Mouse (Mus musculus): ENCODE data around the gene Epn2.
"Not testable (repeated sequence)": the region's sequence is repeated elsewhere in the genome, so short reads cannot be mapped to it uniquely, and the experiment has no call there.

Gene Epn2

GRCm38 (mm10) chr11:61593069-61593468 is 13.6 kb upstream of the Epn2 start:
- in situ Hi-C loops (cut with MseI, MboI), result no loop called here

- in situ Hi-C loops (cut with MseI, MboI), result no loop called here
These were observed 12.6 kb upstream of the Epn2 start for GRCm38 (mm10) chr11:61592061-61592460.

- in situ Hi-C loops (cut with MseI, MboI), result no loop called here
These were observed 11.2 kb upstream of the Epn2 start for GRCm38 (mm10) chr11:61590516-61591213.

GRCm38 (mm10) chr11:61585421-61585820 is 5.9 kb upstream of the Epn2 start:
- in situ Hi-C loops (cut with MseI, MboI), result no loop called here

GRCm38 (mm10) chr11:61584830-61585229 is 5.3 kb upstream of the Epn2 start:
- in situ Hi-C loops (cut with MseI, MboI), result no loop called here

- in situ Hi-C loops (cut with MseI, MboI), result no loop called here
These were observed 4.6 kb upstream of the Epn2 start for GRCm38 (mm10) chr11:61584096-61584495.

- in situ Hi-C loops (cut with MseI, MboI), result not testable (repeated sequence)
These were observed 3.3 kb upstream of the Epn2 start for GRCm38 (mm10) chr11:61582808-61583207.

GRCm38 (mm10) chr11:61579878-61580381 is 443 bp upstream of the Epn2 start:
- in situ Hi-C loops (cut with MseI, MboI), result no loop called here

- in situ Hi-C loops (cut with MseI, MboI), result no loop called here
These were observed 925 bp downstream of the Epn2 start for GRCm38 (mm10) chr11:61578541-61578982.

GRCm38 (mm10) chr11:61577991-61578390 is 1.5 kb downstream of the Epn2 start:
- in situ Hi-C loops (cut with MseI, MboI), result no loop called here

- in situ Hi-C loops (cut with MseI, MboI), result no loop called here
These were observed 2.1 kb downstream of the Epn2 start for GRCm38 (mm10) chr11:61577349-61577748.

- in situ Hi-C loops (cut with MseI, MboI), result no loop called here
These were observed 6.2 kb downstream of the Epn2 start for GRCm38 (mm10) chr11:61573266-61573665.

GRCm38 (mm10) chr11:61571225-61571624 is 8.3 kb downstream of the Epn2 start:
- in situ Hi-C loops (cut with MseI, MboI), result no loop called here

GRCm38 (mm10) chr11:61569671-61570070 is 9.8 kb downstream of the Epn2 start:
- in situ Hi-C loops (cut with MseI, MboI), result no loop called here

GRCm38 (mm10) chr11:61564566-61564965 is 14.9 kb downstream of the Epn2 start:
- in situ Hi-C loops (cut with MseI, MboI), result no loop called here

GRCm38 (mm10) chr11:61563939-61564338 is 15.5 kb downstream of the Epn2 start:
- in situ Hi-C loops (cut with MseI, MboI), result no loop called here

- in situ Hi-C loops (cut with MseI, MboI), result no loop called here
These were observed 17.1 kb downstream of the Epn2 start for GRCm38 (mm10) chr11:61562421-61562820.

- in situ Hi-C loops (cut with MseI, MboI), result no loop called here
These were observed 19.9 kb downstream of the Epn2 start for GRCm38 (mm10) chr11:61559572-61559971.

GRCm38 (mm10) chr11:61553015-61553754 is 26.3 kb downstream of the Epn2 start:
- in situ Hi-C loops (cut with MseI, MboI), result no loop called here

- in situ Hi-C loops (cut with MseI, MboI), result no loop called here
These were observed 28.9 kb downstream of the Epn2 start for GRCm38 (mm10) chr11:61550631-61551030.

GRCm38 (mm10) chr11:61547710-61548109 is 31.8 kb downstream of the Epn2 start:
- in situ Hi-C loops (cut with MseI, MboI), result no loop called here

- in situ Hi-C loops (cut with MseI, MboI), result no loop called here
These were observed 33.0 kb downstream of the Epn2 start for GRCm38 (mm10) chr11:61546452-61546851.

- in situ Hi-C loops (cut with MseI, MboI), result no loop called here
These were observed 33.9 kb downstream of the Epn2 start for GRCm38 (mm10) chr11:61545586-61545985.
